Mouse (Mus musculus) right cerebral cortex, postnatal 10 days (tissue): Measurements from ENCODE around the gene Kcnk16.
"Not testable (repeated sequence)": the region's sequence is repeated elsewhere in the genome, so short reads cannot be mapped to it uniquely, and the experiment has no call there.

ENCODE experiments used
- DNase-seq, 2 experiments: peaks; one replicate each; pipeline ENCODE4 v3.0.0; 2021; ENCODE audit warnings: low spot score in 2 of 2

Kcnk16 gene

DNA sequence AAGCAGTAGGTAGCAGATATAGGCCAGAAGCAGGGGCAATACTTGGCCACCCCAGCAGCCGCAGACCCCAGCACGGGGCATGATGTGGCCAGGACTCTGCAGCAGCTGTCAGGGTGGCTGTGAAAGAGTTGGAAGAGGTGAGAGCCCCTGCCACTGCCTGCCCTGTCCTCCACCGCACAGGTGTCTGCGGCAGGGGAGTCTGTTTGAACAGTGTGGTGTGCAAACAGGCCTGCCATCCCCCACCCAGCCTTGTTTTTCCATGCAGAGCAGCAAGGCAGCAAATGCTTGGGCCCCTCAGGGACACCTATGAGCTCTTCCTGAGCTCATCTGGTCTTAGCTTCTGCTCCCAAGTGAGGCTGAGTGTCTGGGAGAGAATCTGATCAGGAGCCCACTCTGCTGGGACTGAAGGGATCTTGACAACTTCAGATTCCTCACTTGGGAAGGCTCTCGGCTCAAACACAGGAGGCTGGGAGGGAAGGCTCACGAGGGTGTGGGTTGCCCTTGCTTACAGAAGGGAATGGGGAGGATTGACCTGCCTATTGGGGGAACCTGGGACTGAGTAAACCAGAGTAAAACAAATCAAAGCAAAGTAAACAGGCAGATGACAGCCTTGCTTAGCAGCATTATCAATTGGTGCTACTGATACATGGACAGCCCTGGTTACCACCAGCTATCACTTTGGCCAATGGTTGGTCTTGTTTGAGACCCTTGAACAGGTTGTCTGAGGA is at the start of gene Kcnk16:
Gene Kcnk16 (minus strand): TSS at position 118 of the 728 bp plus-strand sequence.
- DNase-seq, result no peak

DNA sequence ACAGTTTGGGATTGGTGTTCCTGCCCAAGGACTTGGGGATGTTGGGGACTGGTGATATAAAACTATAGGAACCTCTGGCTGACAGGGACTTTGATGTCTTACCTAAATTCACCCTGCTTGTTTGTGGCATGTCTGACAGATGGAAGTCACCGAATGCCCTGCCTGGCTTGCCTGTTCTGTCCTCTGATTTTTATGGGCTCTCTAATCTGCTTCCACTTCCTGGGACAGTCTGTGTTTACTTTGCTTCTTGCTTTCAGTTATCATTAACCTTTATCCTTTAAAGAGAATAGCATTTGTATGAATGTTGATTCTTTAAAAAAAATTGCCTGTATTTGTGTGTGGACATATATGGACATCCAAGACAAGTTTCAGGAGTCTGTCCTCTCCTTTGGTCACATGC is 46.1 kb upstream of the Kcnk16 start:
- no peak for DNase-seq

DNA sequence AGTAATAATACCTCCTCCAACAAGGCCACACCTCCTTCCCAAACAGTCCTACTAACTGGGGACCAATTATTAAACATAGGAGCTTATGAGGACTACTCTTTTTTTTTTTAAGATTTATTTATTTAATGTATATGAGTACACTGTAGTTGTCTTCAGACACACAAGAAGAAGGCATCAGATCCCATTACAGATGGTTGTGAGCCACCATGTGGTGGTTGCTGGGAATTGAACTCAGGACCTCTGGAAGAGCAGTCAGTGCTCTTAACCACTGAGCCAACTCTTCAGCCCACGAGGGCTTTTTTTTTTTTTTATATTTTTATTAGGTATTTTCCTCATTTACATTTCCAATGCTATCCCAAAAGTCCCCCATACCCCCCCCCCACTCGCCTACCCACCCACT is 36.1 kb upstream of the Kcnk16 start:
- DNase-seq, result not testable (repeated sequence)

DNA sequence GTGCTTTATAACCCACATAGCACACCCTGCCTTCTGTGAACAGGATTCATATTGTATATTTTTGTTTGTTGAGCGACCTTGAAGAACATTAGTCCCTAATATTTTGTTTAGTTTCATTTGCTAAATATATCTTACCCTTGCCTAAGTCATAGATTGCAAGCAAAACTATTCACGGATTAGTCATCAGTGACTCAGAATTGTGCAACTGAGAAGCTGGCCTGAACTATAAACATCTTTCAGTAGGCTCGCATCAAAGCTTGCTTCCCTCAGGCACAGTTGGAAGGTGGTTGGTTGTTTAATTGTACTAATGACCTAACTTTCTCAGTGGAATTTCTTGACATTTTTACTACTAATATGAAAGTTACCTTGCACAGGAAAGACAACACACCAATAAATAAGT is 29.1 kb upstream of the Kcnk16 start:
- DNase-seq, result no peak

DNA sequence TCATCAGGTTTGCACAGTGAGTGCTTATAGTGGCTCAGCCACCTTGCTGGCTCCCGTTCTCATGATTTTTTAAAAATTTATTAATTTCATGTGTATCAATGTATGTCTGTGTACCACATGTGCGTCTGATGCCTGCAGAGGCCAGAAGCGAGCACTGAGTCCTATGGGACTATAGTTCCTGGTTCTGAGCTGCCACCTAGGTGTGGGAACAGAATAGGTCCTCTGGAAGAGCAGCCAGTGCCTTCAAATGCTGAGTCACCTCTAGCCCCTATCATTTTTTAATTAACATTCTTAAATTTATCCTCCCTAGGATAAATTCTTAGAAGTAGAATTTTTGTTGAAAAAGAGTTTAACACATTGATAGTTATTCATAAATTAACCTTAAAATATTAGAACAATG is 28.6 kb upstream of the Kcnk16 start:
- no peak for DNase-seq

DNA sequence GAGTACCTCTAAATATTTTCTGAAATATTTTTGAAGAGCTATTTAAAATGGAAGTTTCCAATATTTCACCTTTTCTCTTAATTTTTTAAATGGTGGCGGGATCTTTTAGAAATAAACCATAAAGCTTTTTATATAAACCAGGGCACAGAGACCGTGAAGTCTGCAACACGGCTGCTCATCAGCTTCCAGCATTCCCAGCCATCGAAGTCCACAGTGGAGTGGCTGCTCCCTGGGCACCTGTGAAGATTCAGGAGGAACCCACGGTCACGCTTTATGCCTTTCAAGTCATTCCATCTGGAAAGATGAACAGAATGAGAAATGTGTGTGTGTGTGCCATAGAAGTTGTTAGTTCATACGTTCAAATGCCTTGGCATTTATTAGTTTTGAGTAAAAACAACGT is 25.9 kb upstream of the Kcnk16 start:
- DNase-seq, result no peak

DNA sequence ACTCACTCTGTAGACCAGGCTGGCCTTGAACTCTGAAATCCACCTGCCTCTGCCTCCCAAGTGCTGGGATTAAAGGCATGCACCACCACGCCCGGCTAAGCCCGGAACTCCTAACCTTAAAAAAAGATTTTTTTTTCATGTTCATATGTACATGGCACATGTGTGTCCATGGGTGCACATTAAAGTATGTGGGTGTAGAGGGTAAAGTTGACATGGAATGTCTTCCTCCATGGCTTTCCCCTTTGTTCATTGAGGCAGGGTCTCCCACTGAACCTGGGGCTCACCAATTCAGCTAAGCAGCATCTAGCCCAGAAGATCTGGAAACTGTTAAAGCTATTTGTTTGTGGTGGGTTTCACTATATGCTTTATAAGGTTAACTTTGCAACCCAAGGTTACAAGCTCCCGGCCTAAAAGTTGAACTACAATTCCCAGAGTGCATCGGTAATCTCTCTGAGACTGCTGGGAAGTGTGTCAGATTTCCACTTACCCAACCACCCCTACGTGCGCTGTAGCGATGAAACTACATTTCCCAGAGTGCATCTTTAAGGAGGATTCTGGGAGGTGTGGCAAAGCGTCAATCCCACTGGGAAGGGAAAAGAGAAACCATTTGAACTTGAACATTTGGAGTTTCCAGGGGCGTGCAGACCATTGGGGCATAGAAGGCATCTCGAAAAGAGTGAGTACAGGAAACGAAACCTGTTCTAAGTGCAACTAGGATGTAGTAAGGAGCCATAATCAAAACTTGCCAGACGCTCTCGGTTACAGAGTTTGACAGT is 25.3 kb upstream of the Kcnk16 start, which contains the start of gene Nudt13:
Gene Nudt13 (plus strand): TSS at position 581 of the 776 bp plus-strand sequence.
- DNase-seq, result peak; percentile 92 to 95

DNA sequence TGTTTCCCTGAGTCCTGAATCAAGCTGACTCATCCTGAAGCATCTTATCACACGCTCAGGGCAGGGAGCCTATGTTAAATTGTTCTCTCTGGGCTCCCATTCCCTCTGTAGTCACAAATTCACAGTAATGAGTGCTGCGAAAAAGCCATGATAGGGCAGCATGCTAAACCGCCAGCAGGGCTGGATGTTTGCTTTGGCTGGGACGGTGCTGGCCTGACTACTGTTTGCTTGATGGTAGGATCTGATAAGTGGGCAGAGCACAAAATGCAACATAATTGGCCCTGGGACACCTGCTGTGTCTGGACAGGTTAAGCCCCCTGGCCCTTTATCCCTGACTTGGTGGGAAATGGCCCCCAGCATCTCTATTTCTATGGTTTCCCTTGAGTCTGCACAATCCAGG is 22.4 kb upstream of the Kcnk16 start:
- DNase-seq, result no peak

DNA sequence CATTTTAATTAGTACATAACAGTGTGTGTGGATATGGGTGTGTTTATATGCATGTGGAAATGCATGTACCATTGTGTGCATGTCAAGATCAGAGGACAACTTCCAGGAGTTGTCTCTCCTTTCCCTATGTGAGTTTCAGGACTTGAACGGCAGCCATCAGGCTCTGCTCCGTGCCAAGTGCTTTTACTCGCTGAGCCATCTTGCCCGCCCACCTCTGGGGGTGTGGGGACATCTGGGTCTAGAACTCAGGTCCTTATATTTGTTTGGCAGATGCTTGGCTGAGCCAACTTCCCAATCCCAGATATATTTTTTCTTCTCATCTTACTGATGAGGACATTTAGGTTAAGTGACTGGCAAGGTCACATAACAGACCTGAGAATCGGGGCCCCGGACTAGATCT is 578 bp downstream of the Kcnk16 start:
- peak; percentile 57 to 60 for DNase-seq

DNA sequence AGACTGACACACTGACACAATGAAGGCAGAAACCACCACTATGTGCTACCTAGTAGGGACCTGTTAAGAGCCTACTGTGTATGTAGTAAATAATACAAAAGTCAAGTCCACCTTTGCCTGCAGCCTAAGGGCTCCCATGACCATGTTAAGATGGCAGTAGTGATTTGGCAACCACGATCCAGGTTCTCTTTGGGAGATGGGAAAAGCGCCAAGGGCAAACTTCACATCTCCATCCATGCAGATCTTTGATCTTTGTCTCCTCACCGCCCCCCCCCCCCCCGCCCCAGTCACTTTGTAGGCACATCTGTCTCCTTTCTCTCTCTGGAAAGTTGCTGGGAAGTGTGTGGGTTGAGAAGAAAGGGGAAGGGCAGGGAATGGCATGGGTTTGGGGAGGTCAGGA is 6.7 kb downstream of the Kcnk16 start:
- DNase-seq, result no peak

DNA sequence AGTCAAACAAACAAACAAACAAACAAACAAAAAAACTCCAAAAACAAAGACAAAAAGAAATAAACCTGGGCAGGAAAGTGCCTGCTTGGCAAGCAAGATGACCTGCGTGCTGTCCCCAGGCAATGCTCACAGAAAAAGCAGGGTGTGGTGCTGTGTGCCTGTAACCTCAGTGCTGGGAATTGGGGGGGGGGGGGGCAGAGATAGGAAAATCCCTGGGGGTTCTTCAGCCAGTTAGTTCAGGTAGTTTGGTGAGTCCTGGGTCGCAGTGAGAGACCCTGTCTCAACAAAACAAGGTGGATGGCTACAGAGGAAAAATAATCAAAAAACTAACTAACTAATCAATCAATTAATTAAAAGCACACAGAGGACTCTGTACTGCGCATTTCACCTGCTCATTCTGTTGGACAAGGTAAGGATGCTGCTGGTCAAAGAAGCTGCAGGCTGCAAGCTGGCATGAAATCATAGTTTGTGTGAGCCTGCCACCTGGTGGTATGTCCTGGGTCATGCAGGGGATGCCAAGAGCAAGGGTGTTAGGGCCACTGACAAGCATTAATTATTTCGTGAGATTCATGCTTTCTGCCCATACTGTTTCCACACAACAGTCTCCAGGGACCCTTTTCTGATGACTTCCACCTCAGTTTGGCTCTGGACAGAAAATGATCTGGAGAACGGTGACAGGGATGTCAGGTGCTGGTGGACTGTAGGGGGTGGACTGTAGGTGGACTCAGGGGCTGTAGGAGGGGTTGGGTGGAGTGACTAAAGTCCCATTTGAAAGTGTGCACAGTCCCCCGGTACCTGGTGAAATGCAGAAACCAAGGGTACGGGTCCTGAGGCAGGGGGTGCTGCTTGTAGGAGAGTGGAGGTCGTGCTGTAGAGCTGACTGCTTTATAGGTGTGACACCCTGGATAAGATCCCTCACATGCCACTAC is 10.6 kb downstream of the Kcnk16 start:
- DNase-seq, result peak; percentile 81 to 87

DNA sequence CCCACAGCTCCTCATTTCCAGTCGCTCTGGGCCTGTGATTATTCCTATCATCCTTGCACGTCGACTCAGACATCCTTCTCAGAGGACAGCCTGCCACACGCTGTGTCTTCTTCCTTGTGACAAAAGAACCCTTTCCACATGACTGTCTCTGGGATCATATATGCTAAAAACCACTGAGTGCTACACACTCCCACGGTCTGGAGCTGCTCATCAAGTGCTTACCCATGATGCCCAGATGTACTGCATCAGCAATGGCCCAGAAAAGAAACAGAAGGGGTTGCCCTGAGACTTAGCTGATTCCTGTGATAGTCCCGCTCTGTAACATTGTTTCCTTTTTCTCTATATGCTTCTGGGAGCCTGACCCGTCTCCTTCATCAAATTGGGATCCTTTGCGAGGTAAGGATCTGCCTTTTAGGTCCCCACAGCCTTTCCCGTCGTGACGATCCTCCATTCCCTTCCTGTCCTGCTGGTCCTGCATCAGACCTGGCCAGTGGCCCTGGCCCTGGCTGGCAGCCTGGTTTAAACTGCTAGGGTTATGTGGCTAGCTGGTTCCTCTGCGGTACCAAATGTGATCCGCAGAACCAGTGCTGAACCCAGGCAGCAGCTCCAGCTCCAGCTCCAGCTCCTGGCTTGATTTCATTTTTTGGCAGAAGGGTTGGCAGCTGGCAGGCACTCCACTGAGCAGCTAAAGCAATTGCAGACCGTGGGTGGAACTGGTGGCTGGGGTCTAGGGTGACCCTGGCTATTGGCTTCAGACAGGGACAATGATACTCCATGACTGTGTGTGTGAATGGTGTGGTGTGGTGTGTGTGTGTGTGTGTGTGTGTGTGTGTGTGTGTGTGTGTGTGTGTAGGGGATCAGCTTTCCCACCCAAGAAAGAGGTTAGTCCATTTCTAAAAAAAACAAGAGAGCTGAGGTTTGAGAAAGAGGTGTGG is 18.5 kb downstream of the Kcnk16 start:
- DNase-seq, result peak; percentile 67 to 68

DNA sequence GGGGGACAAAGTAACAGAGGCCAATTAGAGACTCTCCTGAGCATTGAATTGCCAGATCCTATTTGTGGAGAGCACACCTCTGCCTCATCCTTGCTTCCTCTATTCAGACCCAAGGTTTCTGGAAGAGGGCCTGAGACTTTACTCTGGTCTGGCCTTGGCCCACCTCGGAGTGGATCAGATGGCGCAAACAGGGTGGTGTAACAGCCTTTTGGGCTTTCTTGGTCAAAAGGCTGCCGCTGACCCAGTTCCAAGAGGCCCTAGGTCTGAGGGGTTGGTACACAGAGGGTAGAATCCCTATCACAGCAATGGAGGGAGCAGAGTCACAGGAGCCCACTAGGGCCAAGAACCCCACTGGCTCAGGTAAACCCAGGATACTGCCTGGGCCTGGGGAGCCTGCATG is 21.0 kb downstream of the Kcnk16 start:
- no peak for DNase-seq

DNA sequence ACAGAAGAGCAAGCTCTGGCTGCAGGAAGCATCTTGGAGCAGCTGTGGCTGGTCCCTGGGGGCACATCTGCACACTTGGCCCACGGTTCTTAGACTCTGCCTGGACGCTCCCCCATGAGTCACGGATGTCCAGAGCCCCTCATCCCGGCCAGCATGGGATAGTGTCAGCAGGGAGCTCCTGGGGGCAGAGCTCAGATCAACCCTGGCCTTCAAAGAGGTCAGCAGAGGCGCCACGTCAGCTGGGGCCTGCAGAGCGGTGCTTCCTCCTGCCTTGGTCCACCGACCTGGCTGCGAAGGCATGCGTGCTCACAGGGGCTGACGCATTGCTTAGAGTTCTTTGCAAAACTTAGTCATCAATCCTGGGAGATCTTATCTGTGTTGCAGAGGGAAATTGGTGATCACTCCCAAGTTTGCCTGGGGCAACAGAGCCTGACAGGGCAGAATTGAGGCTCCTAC is 22.2 kb downstream of the Kcnk16 start:
- DNase-seq, result no peak

DNA sequence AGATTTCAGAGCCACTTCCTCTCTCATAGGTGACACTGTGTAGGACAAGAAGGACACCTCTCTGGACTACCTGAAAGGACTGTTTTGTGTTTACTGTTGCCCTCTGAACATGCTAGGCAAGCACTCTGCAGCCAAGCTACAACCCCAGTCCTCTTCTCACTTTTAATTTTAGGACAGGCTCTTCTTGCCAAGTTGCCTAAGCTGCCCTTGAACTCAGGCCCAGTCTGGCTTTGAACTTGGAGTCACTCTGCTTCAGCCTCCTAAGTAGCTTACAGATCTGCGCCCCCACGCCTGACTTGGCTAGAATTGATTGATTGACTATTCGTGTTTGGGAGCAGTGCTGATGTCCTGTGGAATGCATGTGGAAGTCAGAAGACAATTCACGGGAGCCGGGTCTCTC is 23.1 kb downstream of the Kcnk16 start:
- DNase-seq, result no peak

DNA sequence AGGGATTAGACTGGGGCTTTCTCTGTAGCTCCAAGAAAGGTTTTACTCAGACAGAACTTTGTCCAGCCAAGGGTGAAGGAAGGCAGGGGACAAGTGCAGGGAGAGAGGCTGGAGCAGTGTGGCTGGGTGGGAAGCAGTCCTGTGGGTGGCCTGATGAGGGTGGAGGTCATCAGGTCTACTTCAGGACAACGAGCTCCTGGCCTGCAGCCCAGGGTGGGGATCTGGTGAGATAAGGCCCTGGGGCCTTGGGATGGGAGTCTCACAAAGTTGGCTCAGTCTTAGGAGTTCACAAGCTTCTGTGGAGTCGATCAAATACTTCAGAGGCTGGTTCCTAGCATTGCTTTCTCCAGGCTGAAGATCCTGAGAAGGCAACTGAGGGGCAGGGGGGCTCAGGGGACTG is 23.7 kb downstream of the Kcnk16 start:
- no peak for DNase-seq

DNA sequence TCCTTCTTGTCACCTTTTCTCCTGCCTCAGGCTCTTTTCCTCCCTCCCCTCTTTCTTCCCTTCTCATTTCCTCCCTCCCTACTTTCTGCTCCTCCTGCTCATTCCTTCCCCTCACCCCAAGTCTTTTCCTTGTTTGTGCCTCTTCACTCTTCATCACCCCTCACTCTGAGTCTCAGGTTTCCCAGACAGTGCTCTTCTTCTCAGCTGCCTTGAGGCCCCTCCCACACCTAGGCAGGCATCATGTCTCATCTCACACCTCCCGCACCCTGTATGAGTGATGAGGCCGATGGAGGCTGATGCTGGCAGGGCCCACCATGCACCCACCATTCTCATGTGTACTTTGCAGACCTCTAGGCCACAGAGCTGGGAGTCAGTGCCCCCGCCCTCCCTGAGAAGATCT is 25.8 kb downstream of the Kcnk16 start:
- no peak for DNase-seq

DNA sequence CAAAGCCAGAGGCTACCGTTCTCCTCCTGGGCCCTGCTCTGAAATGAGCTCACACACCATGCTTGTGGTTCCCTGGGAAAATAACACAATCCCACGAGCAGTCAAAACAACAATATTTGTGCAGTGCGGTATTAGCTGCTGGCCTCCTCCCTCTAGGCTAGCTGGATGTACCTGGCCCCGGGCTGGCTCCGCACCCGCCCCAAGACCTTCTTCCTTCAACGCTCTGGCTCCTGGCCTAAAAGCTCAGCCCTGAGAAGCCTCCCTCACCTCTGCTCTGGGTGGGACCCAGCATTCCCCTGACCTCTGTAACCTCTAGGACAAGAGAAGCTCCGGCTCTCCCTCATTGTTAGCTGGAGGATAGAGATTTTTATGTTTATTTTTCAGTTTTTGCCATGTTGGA is 26.5 kb downstream of the Kcnk16 start:
- DNase-seq, result no peak

DNA sequence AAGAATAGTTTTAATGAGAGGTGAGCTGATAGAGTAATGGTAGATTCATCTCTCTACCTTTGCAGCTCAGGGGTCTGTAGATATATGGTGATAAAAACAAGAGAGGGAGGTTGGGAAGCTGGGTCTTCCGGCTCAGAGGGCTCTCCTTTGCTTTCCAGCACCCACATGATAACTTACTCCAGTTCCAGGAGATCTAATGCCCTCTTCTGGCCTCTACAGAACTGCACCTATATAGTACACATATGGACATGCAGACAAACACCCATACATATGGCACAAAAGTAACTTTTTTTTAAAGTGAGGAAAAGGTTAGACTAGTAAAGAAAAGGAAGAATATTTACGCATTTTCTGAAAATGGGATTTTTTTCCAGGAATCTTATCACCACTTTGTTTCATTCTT is 34.6 kb downstream of the Kcnk16 start:
- no peak for DNase-seq

DNA sequence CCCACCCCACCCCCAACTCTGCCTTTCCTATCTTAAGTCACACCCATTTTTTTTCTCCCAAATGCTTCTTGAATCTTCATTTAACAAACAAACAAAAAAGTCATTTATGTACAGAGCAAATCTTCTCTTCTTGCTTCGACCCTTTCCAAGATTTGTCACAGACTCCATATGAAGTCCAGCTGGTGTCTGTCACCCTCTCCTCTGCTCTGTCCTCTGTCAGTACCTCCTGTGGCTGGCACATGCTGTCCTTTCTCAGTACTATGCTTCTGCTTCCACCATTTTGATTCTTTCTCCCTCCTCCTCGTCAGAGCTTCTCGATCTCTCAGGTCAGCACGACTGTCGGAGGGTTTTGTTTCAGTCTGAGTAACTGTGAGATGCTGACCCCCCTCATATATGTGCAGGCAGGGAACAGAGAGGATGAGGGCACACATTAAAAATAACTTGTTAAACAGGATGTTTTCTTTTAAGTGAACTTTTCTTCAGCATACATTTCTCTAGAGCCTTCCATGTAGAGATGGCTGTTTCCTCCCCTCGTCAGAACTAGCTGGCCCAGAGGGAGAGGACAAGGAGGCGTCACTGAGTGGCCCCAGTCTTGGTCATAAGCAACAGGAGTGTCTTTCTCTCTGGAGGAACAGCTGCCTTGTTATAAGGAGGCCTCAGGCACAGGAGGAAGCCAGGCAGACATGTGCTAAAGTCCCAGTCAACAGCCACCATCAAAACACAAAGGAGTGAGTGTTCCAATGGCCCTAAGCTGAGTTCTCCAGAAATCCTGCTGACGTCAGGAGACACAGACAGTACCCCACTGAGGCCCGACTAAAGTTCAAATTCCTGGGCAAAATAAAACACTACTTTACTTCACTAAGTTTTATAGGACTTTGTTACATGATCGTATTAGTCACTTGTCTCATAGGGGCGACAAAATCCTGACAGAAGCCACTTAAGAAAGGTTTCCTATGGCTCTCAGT is 35.7 kb downstream of the Kcnk16 start:
- no peak for DNase-seq
